Mouse (Mus musculus) CH12.LX (cell line): ENCODE results near the gene Capza1. TPM values are rescaled to one million over a fixed set of nuclear protein-coding genes. Genes with fewer than 3 reads are reported as not detected.

Experiments used
- DNase-seq: peaks from one replicate; pipeline ENCODE4 v3.0.0-alpha.2; 2013; ENCODE audit errors: extremely low read depth
- H3K27ac ChIP-seq: 2 replicates; pipeline ENCODE4 v1.5.1; 2012; ENCODE audit warnings: low read depth, mild to moderate bottlenecking, control low read depth, moderate library complexity; ENCODE audit not compliant: insufficient read depth
- H3K27me3 ChIP-seq: replicated peaks from 2 replicates; pipeline ENCODE3; 2012; ENCODE audit warnings: inconsistent platforms
- H3K36me3 ChIP-seq, 2 experiments: replicated peaks in 1 of 2; 2 replicates each; pipeline versions ENCODE3 to v1.6.1; 2012; ENCODE audit warnings: inconsistent platforms in 1 of 2, low read length in 1 of 2, mild to moderate bottlenecking in 1 of 2, mixed read lengths in 1 of 2, moderate library complexity in 1 of 2; ENCODE audit not compliant: control insufficient read depth in 1 of 2, insufficient read depth in 1 of 2
- H3K4me1 ChIP-seq, 2 experiments: 2 replicates each; pipeline ENCODE4 v1.6.1; 2012; ENCODE audit warnings: inconsistent platforms in 1 of 2, moderate library complexity in 1 of 2; ENCODE audit not compliant: insufficient read depth in 2 of 2, control insufficient read depth in 1 of 2
- H3K4me2 ChIP-seq: 2 replicates; pipeline ENCODE4 v1.6.1; 2012; ENCODE audit warnings: low read depth, mild to moderate bottlenecking, control low read depth; ENCODE audit not compliant: poor library complexity, insufficient read depth, severe bottlenecking
- H3K4me3 ChIP-seq, 3 experiments: fragments of 150-350 bp in 1 of 3; sonication (generic) in 1 of 3; replicated peaks in 1 of 3; 2 replicates each; pipeline versions ENCODE3 to v1.5.1; 2011 to 2012; ENCODE audit warnings: low read depth in 2 of 3, low read length in 2 of 3, mild to moderate bottlenecking in 2 of 3, moderate library complexity in 2 of 3, control low read depth in 1 of 3, improper control_type of control experiment in 1 of 3, inconsistent platforms in 1 of 3, mixed read lengths in 1 of 3; ENCODE audit not compliant: poor library complexity in 1 of 3
- H3K79me2 ChIP-seq: replicated peaks from 2 replicates; pipeline ENCODE4 v1.6.1; 2012; ENCODE audit warnings: mild to moderate bottlenecking, moderate library complexity; ENCODE audit not compliant: control insufficient read depth, poor library complexity, insufficient read depth, severe bottlenecking; ENCODE audit errors: extremely low read depth
- H3K9ac ChIP-seq: 2 replicates; pipeline ENCODE4 v1.6.1; 2012; ENCODE audit warnings: low read depth, mild to moderate bottlenecking, control low read depth, moderate library complexity; ENCODE audit not compliant: insufficient read depth
- H3K9me3 ChIP-seq: replicated peaks from 2 replicates; pipeline ENCODE3; 2012; ENCODE audit warnings: low read length, inconsistent platforms, mixed read lengths
- CHD2 ChIP-seq: IDR thresholded peaks from 2 replicates; pipeline ENCODE4 v1.6.1; 2011; ENCODE audit warnings: low read length, improper control_type of control experiment
- ELF1 ChIP-seq: IDR thresholded peaks from 2 replicates; pipeline ENCODE4 v1.6.1; 2014; ENCODE audit warnings: low read depth, mild to moderate bottlenecking, inconsistent platforms, low read length, improper control_type of control experiment
- IRF4 ChIP-seq: IDR thresholded peaks from 2 replicates; pipeline ENCODE4 v1.6.1; 2014; ENCODE audit warnings: low read depth, mild to moderate bottlenecking, inconsistent platforms, low read length, improper control_type of control experiment
- MAFK ChIP-seq: IDR thresholded peaks from 2 replicates; pipeline ENCODE4 v1.6.1; 2011; ENCODE audit warnings: low read length, improper control_type of control experiment; ENCODE audit not compliant: insufficient replicate concordance
- MAZ ChIP-seq: IDR thresholded peaks from 2 replicates; pipeline ENCODE4 v1.6.1; 2012; ENCODE audit warnings: low read depth, mild to moderate bottlenecking, inconsistent platforms, low read length, improper control_type of control experiment, moderate library complexity
- MEF2A ChIP-seq: IDR thresholded peaks from 2 replicates; pipeline ENCODE4 v1.6.1; 2014; ENCODE audit warnings: low read depth, mild to moderate bottlenecking, inconsistent platforms, low read length, improper control_type of control experiment, borderline replicate concordance
- MYC ChIP-seq: IDR thresholded peaks from 2 replicates; pipeline ENCODE4 v1.6.1; 2011; ENCODE audit warnings: low read depth, mild to moderate bottlenecking, improper control_type of control experiment, low read length
- PAX5 ChIP-seq: IDR thresholded peaks from 2 replicates; pipeline ENCODE4 v1.6.1; 2012; ENCODE audit warnings: low read length, inconsistent platforms, mixed read lengths
- SIN3A ChIP-seq: IDR thresholded peaks from 2 replicates; pipeline ENCODE4 v1.6.1; 2012; ENCODE audit warnings: low read length, improper control_type of control experiment, inconsistent platforms
- SMC3 ChIP-seq: IDR thresholded peaks from 2 replicates; pipeline ENCODE4 v1.6.1; 2011; ENCODE audit warnings: low read depth, low read length, improper control_type of control experiment
- TBP ChIP-seq: conservative IDR thresholded peaks from 2 replicates; pipeline ENCODE4 v1.6.1; 2011; ENCODE audit warnings: low read depth, low read length, improper control_type of control experiment
- TCF12 ChIP-seq: IDR thresholded peaks from 2 replicates; pipeline ENCODE4 v1.6.1; 2014; ENCODE audit warnings: low read depth, mild to moderate bottlenecking, inconsistent platforms, low read length, improper control_type of control experiment
- UBTF ChIP-seq: IDR thresholded peaks from 2 replicates; pipeline ENCODE4 v1.6.1; 2012; ENCODE audit warnings: low read depth, mild to moderate bottlenecking, inconsistent platforms, low read length, improper control_type of control experiment, moderate library complexity
- USF2 ChIP-seq: conservative IDR thresholded peaks from 2 replicates; pipeline ENCODE4 v1.6.1; 2011; ENCODE audit warnings: low read depth, low read length, improper control_type of control experiment
- ZC3H11A ChIP-seq: IDR thresholded peaks from 2 replicates; pipeline ENCODE4 v1.6.1; 2012; ENCODE audit warnings: low read depth, mild to moderate bottlenecking, inconsistent platforms, low read length, improper control_type of control experiment
- ZKSCAN1 ChIP-seq: IDR thresholded peaks from 2 replicates; pipeline ENCODE4 v1.6.1; 2012; ENCODE audit warnings: low read depth, inconsistent platforms, low read length, improper control_type of control experiment, borderline replicate concordance
- dilution Hi-C: fragments of 300-500 bp; cut with MboI; formaldehyde crosslinking; loops from 2 replicates; pipeline ENCODE4 v1.14.3; 2020; ENCODE audit warnings: low sequenced_read_pairs; ENCODE audit not compliant: extremely low pct_unique_long_range_greater_than_20kb, extremely low pct_ligation_motif_present
- in situ Hi-C: fragments of 300-500 bp; cut with MboI; formaldehyde crosslinking; loops from 3 replicates; pipeline ENCODE4 v1.14.3; 2019; ENCODE audit warnings: low sequenced_read_pairs, low pct_ligation_motif_present, low pct_unique_long_range_greater_than_20kb, mixed read lengths
- polyA plus RNA-seq: library from polyadenylated mRNA; unstranded; fragments of >175 nt; gene quantifications from 2 replicates; pipeline ENCODE4 v1.2.1, GENCODE M21; 2012; ENCODE audit warnings: low read depth; ENCODE audit not compliant: insufficient read length
- total RNA-seq, 2 experiments: library from RNA; depleted of rRNA; stranded (reverse); fragments of 300-350 nt in 1 of 2; fragments of >200 nt in 1 of 2; gene quantifications; 2 replicates each; pipeline ENCODE4 v1.2.3; 2012 to 2014

Gene Capza1
- total and polyA plus RNA-seq, 3 experiments, result 113 to 288 (median 140) TPM

DNA sequence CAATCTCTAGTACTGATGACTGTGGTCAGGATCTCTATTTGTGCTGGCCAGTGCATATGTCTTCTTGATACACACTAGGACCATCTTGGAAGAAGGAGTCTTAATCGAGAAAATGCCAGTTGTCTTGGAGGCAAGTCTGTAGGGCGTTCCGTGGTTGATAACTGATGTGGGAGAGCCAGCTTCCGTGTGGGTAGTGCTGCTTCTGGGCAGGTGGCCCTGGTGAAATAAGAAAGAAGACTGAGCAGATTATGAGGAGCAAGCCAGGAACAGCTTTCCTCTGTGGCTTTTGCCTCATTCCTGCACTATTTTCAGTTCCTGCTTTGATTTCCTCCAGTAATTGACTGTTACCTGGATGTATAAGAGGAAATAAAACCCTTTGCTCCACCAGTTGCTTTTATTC lies 41.1 kb upstream of the Capza1 start:
- H3K4me3 ChIP-seq, result no peak overlapping the region
- in situ Hi-C loops (no loop called here), dilution Hi-C loops (no loop called here)
- H3K4me2 ChIP-seq, result no peak overlapping the region
- H3K79me2 ChIP-seq, result no peaks in the 10 kb centered on the region
- TF ChIP-seq ZC3H11A (no peak), IRF4 (no peak), SMC3 (no peak)
- H3K27ac ChIP-seq, result no peak overlapping the region
- H3K27me3 ChIP-seq, result no peaks in the 10 kb centered on the region
- H3K4me1 ChIP-seq, result no peaks in the 10 kb centered on the region
- H3K9me3 ChIP-seq, result no peaks in the 10 kb centered on the region
- peaks cover 3 to 17% of the 10 kb centered on the region in 2 experiments for H3K36me3 ChIP-seq
- no peak for DNase-seq
- no peak overlapping the region for H3K9ac ChIP-seq

DNA sequence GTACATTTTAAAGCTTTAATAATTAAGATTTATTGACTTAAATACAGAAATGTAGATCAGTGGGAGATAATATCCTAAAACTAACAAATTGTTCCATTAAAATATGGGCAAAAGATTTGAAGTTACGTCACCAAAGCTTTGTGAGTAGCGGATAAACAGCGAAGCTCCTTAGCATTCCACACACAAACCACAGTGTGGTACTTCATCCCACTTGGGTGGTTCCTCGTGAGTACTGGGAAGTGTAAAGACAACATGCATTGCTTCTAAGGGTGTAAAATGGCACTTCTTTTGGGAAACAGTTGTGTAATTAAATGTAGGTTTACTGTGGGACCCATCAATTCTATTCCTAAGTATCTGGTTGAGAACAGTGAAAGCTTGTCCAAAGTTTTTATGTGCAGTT lies 36.8 kb upstream of the Capza1 start:
- no peak for TF ChIP-seq ZC3H11A
- in situ Hi-C loops, result no loop called here

DNA sequence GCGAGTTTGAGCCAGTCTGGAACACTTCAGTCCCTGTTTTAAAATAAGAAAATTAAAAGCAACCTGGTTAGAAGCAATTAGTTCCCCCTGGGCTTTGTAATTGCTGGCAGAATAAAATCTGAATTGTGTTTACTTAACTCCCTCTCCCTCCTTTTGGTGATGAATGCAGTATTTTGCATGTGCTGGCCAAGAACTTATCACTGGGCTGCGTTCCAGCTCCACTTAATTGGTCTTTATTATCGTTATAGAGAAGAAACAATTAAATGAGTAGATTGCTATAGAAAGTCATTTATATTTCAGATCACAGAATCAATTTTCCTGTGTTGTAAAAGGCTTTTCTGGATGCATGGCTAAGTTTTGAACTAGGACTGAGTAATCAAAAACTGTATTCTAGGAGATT lies 31.8 kb upstream of the Capza1 start:
- TF ChIP-seq MAFK, result no peak
- no peak for TF ChIP-seq MEF2A
- no peak for TF ChIP-seq MYC
- no peak for TF ChIP-seq ZKSCAN1
- TF ChIP-seq CHD2, result no peak
- TF ChIP-seq TBP, result no peak
- TF ChIP-seq UBTF, result no peak
- no peak for TF ChIP-seq SMC3
- TF ChIP-seq ELF1, result no peak
- no peak for TF ChIP-seq TCF12
- TF ChIP-seq IRF4, result no peak
- no peak for TF ChIP-seq MAZ
- no peak for TF ChIP-seq PAX5
- no peak for TF ChIP-seq SIN3A
- TF ChIP-seq USF2, result no peak
- H3K27ac ChIP-seq, result no peak overlapping the region
- H3K9ac ChIP-seq, result no peak overlapping the region
- no peaks in the 10 kb centered on the region for H3K9me3 ChIP-seq
- in situ Hi-C loops, result no loop called here
- H3K79me2 ChIP-seq, result no peaks in the 10 kb centered on the region
- no peak overlapping the region for H3K4me3 ChIP-seq
- H3K4me1 ChIP-seq, result no peaks in the 10 kb centered on the region
- H3K4me2 ChIP-seq, result no peak overlapping the region
- H3K36me3 ChIP-seq, result peaks cover 21 to 41% of the 10 kb centered on the region in 2 experiments
- DNase-seq, result no peak
- H3K27me3 ChIP-seq, result no peaks in the 10 kb centered on the region
- dilution Hi-C loops, result no loop called here

More for the DNA sequence above, 36.8 kb upstream of the Capza1 start:
- Histone ChIP-seq H3K4me1 (no peaks in the 10 kb centered on the region), H3K4me3 (no peak overlapping the region), H3K36me3 (peaks cover 16 to 36% of the 10 kb centered on the region in 2 experiments), H3K9ac (no peak overlapping the region), H3K27me3 (no peaks in the 10 kb centered on the region), H3K9me3 (no peaks in the 10 kb centered on the region), H3K4me2 (no peak overlapping the region), H3K79me2 (no peaks in the 10 kb centered on the region), H3K27ac (no peak overlapping the region)
- no peak for DNase-seq
- dilution Hi-C loops, result no loop called here
